8 mouse cellular contexts compared by ENCODE assay signal in genomic region chr1:184824439-184824851, GRCm38 (mm10). TPM values are rescaled to one million over a fixed set of nuclear protein-coding genes. Genes with fewer than 3 reads are reported as not detected.
DNase-seq lines count a peak whose midpoint lies in the region; ATAC-seq and TF ChIP-seq lines count a peak whose summit lies in the region.

No protein-coding gene starts in this region.

- TF ChIP-seq CTCF in brain, embryonic 14.5 days (IDR thresholded peaks at IDR 0.05; ENCODE audit: borderline replicate concordance, extremely low read depth, insufficient read depth, insufficient read length): peak; percentile 98

- no peaks in the 10 kb centered on the region for H3K9me3 ChIP-seq in heart, embryonic 14.5 days (ENCODE audit: control insufficient read depth, low read length)
- H3K9me3 ChIP-seq in liver, embryonic 13.5 days (replicated peaks): no peaks in the 10 kb centered on the region
- H3K9me3 ChIP-seq in stomach, embryonic 15.5 days: no peaks in the 10 kb centered on the region

- peak overlapping the region; percentile 54 for H3K4me2 ChIP-seq in heart, embryonic 14.5 days (ENCODE audit: low read length)
- H3K4me2 ChIP-seq in liver, embryonic 13.5 days: peak overlapping the region; percentile 46
- H3K4me2 ChIP-seq in stomach, embryonic 15.5 days: no peak overlapping the region

- peaks cover 32% of the 10 kb centered on the region for H3K36me3 ChIP-seq in heart, embryonic 14.5 days (ENCODE audit: control insufficient read depth, insufficient read depth, low read length)
- peaks cover 53% of the 10 kb centered on the region for H3K36me3 ChIP-seq in liver, embryonic 13.5 days
- peaks cover 9% of the 10 kb centered on the region; the same call in 1 of the 2 replicates for H3K36me3 ChIP-seq in stomach, embryonic 15.5 days

- peaks cover 11 to 13% of the 10 kb centered on the region in 2 experiments for H3K4me1 ChIP-seq in heart, embryonic 14.5 days (ENCODE audit: control insufficient read depth in 2 of 2, insufficient read depth in 2 of 2, low read length in 2 of 2)
- peaks cover 21% of the 10 kb centered on the region for H3K4me1 ChIP-seq in liver, embryonic 13.5 days (replicated peaks)
- H3K4me1 ChIP-seq in stomach, embryonic 15.5 days: peaks cover 15% of the 10 kb centered on the region; the same call in 1 of the 2 replicates

- no peak overlapping the region for H3K4me3 ChIP-seq in heart, embryonic 14.5 days (ENCODE audit: control insufficient read depth in 1 of 2, insufficient read depth in 1 of 2, low read depth in 1 of 2, low read length in 2 of 2)
- no peak overlapping the region for H3K4me3 ChIP-seq in liver, embryonic 13.5 days (replicated peaks)
- H3K4me3 ChIP-seq in stomach, embryonic 15.5 days (replicated peaks): no peak overlapping the region

- peak; percentile 71 for ATAC-seq in heart, embryonic 14.5 days (ENCODE audit: insufficient number of reproducible peaks, insufficient read depth, low FRiP score, low read depth)
- ATAC-seq in liver, embryonic 13.5 days (ENCODE audit: low read depth): peak; percentile 74
- peak; percentile 71 for ATAC-seq in stomach, embryonic 15.5 days (ENCODE audit: insufficient read depth, low FRiP score, low read depth)

- DNase-seq in CD4-positive helper T cell, adult 2 months (ENCODE audit: low read depth, low spot score): peak; percentile 76
- peak; percentile 92 for DNase-seq in brain, embryonic 14.5 days (ENCODE audit: low read depth)
- peak; percentile 81 for DNase-seq in fibroblast of lung, adult 2 months (ENCODE audit: low read depth)
- peak; percentile 96 for DNase-seq in kidney, postnatal 10 days
- peak; percentile 70 for DNase-seq in liver, embryonic 13.5 days
- peak; percentile 94 for DNase-seq in neural tube, embryonic 10.5 days (ENCODE audit: extremely low spot score, low spot score)

- no peak overlapping the region for H3K9ac ChIP-seq in heart, embryonic 14.5 days (ENCODE audit: low read length)
- H3K9ac ChIP-seq in liver, embryonic 13.5 days: no peak overlapping the region
- H3K9ac ChIP-seq in stomach, embryonic 15.5 days: no peak overlapping the region

- H3K27ac ChIP-seq in heart, embryonic 14.5 days (replicated peaks in 1 of 2; ENCODE audit: control insufficient read depth in 1 of 2, insufficient read depth in 1 of 2, low read depth in 2 of 2, low read length in 2 of 2): 0 out of 4 replicates have a peak overlapping the region, but pooled peaks of 1 of the 2 experiments have one; percentile 42
- H3K27ac ChIP-seq in liver, embryonic 13.5 days: no peak overlapping the region
- 0 out of 2 replicates have a peak overlapping the region, but pooled peaks have one; percentile 31 for H3K27ac ChIP-seq in stomach, embryonic 15.5 days

- TF ChIP-seq POLR2A in brain, embryonic 14.5 days (IDR thresholded peaks at IDR 0.05; ENCODE audit: borderline replicate concordance, extremely low read depth, insufficient read depth, insufficient read length, poor library complexity, severe bottlenecking): no peak

- H3K27me3 ChIP-seq in heart, embryonic 14.5 days (ENCODE audit: control insufficient read depth, insufficient read depth, low read length): no peaks in the 10 kb centered on the region
- no peaks in the 10 kb centered on the region for H3K27me3 ChIP-seq in liver, embryonic 13.5 days
- no peaks in the 10 kb centered on the region for H3K27me3 ChIP-seq in stomach, embryonic 15.5 days (replicated peaks)

- 5% methylated on average over 12 of the region's 12 CpGs for WGBS in heart, embryonic 14.5 days
- WGBS in liver, embryonic 13.5 days (ENCODE audit: insufficient replicate concordance): 6% methylated on average over 12 of the region's 12 CpGs
- WGBS in stomach, embryonic 15.5 days: 8% methylated on average over 12 of the region's 12 CpGs

RNA-seq across cellular contexts. Expression of gene Marc1, which starts 13.3 kb away (rescaled TPM):
- polyA plus RNA-seq in brain, embryonic 14.5 days (2012; rRNA removed): 0.10 and 0.33 TPM in 2 replicates
- not detected in 2 replicates for polyA plus RNA-seq in heart, embryonic 14.5 days (2014; fragmentation: Nextera tagmentation; extraction: Ambion mirVana)
- 13.4 and 13.8 TPM in 2 replicates for polyA plus RNA-seq in liver, embryonic 13.5 days (2015; fragmentation: Nextera tagmentation; extraction: Ambion mirVana)
- 0.83 and 2.0 TPM in 2 replicates for polyA plus RNA-seq in stomach, embryonic 15.5 days (2015; fragmentation: Nextera tagmentation; extraction: Ambion mirVana)

RNA-seq across cellular contexts. Expression of gene Marc2, which starts 21.8 kb away (rescaled TPM):
- 43.8 and 44.1 TPM in 2 replicates for polyA plus RNA-seq in brain, embryonic 14.5 days (2012; rRNA removed)
- 144 and 148 TPM in 2 replicates for polyA plus RNA-seq in heart, embryonic 14.5 days (2014; fragmentation: Nextera tagmentation; extraction: Ambion mirVana)
- 189 and 193 TPM in 2 replicates for polyA plus RNA-seq in liver, embryonic 13.5 days (2015; fragmentation: Nextera tagmentation; extraction: Ambion mirVana)
- 256 and 262 TPM in 2 replicates for polyA plus RNA-seq in stomach, embryonic 15.5 days (2015; fragmentation: Nextera tagmentation; extraction: Ambion mirVana)

RNA-seq across cellular contexts. Expression of gene C130074G19Rik, which starts 58.6 kb away (rescaled TPM):
- polyA plus RNA-seq in brain, embryonic 14.5 days (2012; rRNA removed): 4.4 and 7.8 TPM in 2 replicates
- polyA plus RNA-seq in heart, embryonic 14.5 days (2014; fragmentation: Nextera tagmentation; extraction: Ambion mirVana): 1.3 and 1.5 TPM in 2 replicates
- polyA plus RNA-seq in liver, embryonic 13.5 days (2015; fragmentation: Nextera tagmentation; extraction: Ambion mirVana): 1.3 and 1.6 TPM in 2 replicates
- polyA plus RNA-seq in stomach, embryonic 15.5 days (2015; fragmentation: Nextera tagmentation; extraction: Ambion mirVana): 2.0 and 2.5 TPM in 2 replicates
